Mouse (Mus musculus) forebrain, embryonic 16.5 days (tissue): Measurements from ENCODE around the gene Olfr1311. TPM values are rescaled to one million over a fixed set of nuclear protein-coding genes. Genes with fewer than 3 reads are reported as not detected.
"Not testable (repeated sequence)": the region's sequence is repeated elsewhere in the genome, so short reads cannot be mapped to it uniquely, and the experiment has no call there.

ENCODE experiments used
- ATAC-seq: fragments of 200-750 bp; cut with Nextera tagmentation; 2 replicates; pipeline ENCODE4 v1.8.0; 2017; ENCODE audit warnings: mild to moderate bottlenecking, moderate library complexity
- H3K27ac ChIP-seq: fragments of 300-500 bp; sonication (generic); 2 replicates; pipeline ENCODE4 v1.5.1; 2014; ENCODE audit warnings: low read length, control low read depth
- H3K27me3 ChIP-seq: fragments of 300-500 bp; sonication (generic); replicated peaks from 2 replicates; pipeline ENCODE4 v1.6.1; 2014; ENCODE audit warnings: low read length; ENCODE audit not compliant: control insufficient read depth, insufficient read depth
- H3K36me3 ChIP-seq: fragments of 300-500 bp; sonication (generic); 2 replicates; pipeline ENCODE4 v1.6.1; 2014; ENCODE audit not compliant: control insufficient read depth, insufficient read depth
- H3K4me1 ChIP-seq: fragments of 300-500 bp; sonication (generic); replicated peaks from 2 replicates; pipeline ENCODE4 v1.6.1; 2014; ENCODE audit warnings: low read length; ENCODE audit not compliant: control insufficient read depth, insufficient read depth
- H3K4me2 ChIP-seq: fragments of 300-500 bp; sonication (generic); 2 replicates; pipeline ENCODE4 v1.6.1; 2014; ENCODE audit warnings: mild to moderate bottlenecking, low read length, control low read depth
- H3K4me3 ChIP-seq: fragments of 300-500 bp; sonication (generic); replicated peaks from 2 replicates; pipeline ENCODE4 v1.5.1; 2014; ENCODE audit warnings: mild to moderate bottlenecking, low read length, control low read depth
- H3K9ac ChIP-seq: fragments of 300-500 bp; sonication (generic); replicated peaks from 2 replicates; pipeline ENCODE4 v1.6.1; 2014; ENCODE audit warnings: low read depth, low read length, control low read depth
- H3K9me3 ChIP-seq: fragments of 300-500 bp; sonication (generic); 2 replicates; pipeline ENCODE4 v1.6.1; 2016; ENCODE audit warnings: low read length; ENCODE audit not compliant: control insufficient read depth
- WGBS: fragments of 180-500 bp; shearing (Covaris S2); extraction: QIAGEN DNeasy Blood & Tissue Kit; methylation state at CpG from one replicate; pipeline ENCODE4 v1.1.7; 2014; 5-methylcytosine and 5-hydroxymethylcytosine counted together
- polyA plus RNA-seq: library from polyadenylated mRNA; unstranded; fragments of >200 nt; fragmentation: Nextera tagmentation; extraction: Ambion mirVana; gene quantifications from 2 replicates; pipeline ENCODE4 v1.2.1, GENCODE M21; 2015

Gene Olfr1311
- not detected in 2 replicates for polyA plus RNA-seq

- 91% methylated on average over 2 of the region's 2 CpGs for WGBS
- H3K4me2 ChIP-seq: no peak within 1 kb of the TSS
Measured at GRCm38 (mm10) chr2:112024312-112024711, at the start of gene Olfr1311. TSS of gene Olfr1311 (minus strand) at chr2:112024412.

DNA sequence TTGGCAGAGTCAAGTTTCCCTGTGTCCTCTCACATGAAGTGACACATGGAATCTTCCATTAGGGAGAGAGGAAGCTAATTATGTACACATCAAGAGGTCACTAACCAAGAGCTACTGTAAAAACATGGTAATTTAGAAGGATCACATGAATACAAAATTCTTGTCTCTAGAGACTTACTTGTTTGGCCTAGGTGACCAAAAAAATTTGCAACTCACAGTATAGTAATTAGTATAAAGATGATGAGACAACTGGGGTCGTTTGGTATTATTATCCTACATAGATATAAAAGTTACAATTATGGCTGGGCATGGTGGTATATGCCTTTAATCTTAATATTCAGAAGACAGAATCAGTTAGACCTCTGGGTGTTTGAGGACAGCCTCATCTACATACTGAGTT, 25.9 kb upstream of the Olfr1311 start, which contains the start of gene Olfr1312:
Gene Olfr1312, minus strand, starts transcription at position 101 of the 400 bp plus-strand sequence.
- H3K9ac ChIP-seq: no peak within 1 kb of the TSS
- H3K9me3 ChIP-seq: no peaks in the 10 kb centered on the region
- H3K36me3 ChIP-seq: no peaks in the 10 kb centered on the region
- no peak within 1 kb of the TSS for H3K27ac ChIP-seq
- ATAC-seq: no peak
- 21% methylated on average over 1 of the region's 1 CpGs for WGBS
- no peaks in the 10 kb centered on the region for H3K27me3 ChIP-seq
- no peak within 1 kb of the TSS for H3K4me3 ChIP-seq
- no peaks in the 10 kb centered on the region for H3K4me1 ChIP-seq
- no peak within 1 kb of the TSS for H3K4me2 ChIP-seq

More at GRCm38 (mm10) chr2:112024312-112024711, at the start of gene Olfr1311:
- no peak for ATAC-seq
- H3K4me3 ChIP-seq: no peak within 1 kb of the TSS
- no peaks in the 10 kb centered on the region for H3K4me1 ChIP-seq
- H3K36me3 ChIP-seq: no peaks in the 10 kb centered on the region
- H3K27ac ChIP-seq: no peak within 1 kb of the TSS
- H3K9me3 ChIP-seq: no peaks in the 10 kb centered on the region
- H3K27me3 ChIP-seq: no peaks in the 10 kb centered on the region
- H3K9ac ChIP-seq: no peak within 1 kb of the TSS

GRCm38 (mm10) chr2:112026971-112027370, 2.8 kb upstream of the Olfr1311 start:
- H3K36me3 ChIP-seq: not testable (repeated sequence)
- 53% methylated on average over 6 of the region's 6 CpGs for WGBS

DNA sequence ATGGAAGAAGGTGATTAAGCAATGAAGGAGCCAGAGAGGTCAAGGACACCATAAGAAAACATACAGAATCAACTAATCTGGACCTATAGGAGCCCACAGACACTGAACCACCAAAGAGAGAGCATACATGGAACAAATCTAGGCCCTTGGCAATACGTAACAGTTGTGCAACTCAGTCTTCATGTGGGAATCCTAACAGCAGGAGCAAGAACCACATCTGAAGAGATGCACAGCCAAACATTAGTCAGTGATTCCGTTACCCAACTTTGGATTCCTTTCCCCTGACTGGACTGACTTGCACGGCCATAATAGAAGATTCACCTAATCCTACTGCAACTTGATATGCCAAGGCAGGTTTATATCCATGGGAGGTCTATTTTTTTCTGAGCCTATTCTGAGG, 9.3 kb downstream of the Olfr1311 start:
- no peaks in the 10 kb centered on the region for H3K36me3 ChIP-seq
- H3K4me1 ChIP-seq: no peaks in the 10 kb centered on the region
- ATAC-seq: no peak
- no peaks in the 10 kb centered on the region for H3K9me3 ChIP-seq
- no peak overlapping the region for H3K4me2 ChIP-seq
- no peak overlapping the region for H3K9ac ChIP-seq
- WGBS: 83% methylated on average over 3 of the region's 3 CpGs
- no peak overlapping the region for H3K27ac ChIP-seq
- no peaks in the 10 kb centered on the region for H3K27me3 ChIP-seq
- H3K4me3 ChIP-seq: no peak overlapping the region

More at GRCm38 (mm10) chr2:112026971-112027370, 2.8 kb upstream of the Olfr1311 start:
- not testable (repeated sequence) for H3K4me1 ChIP-seq, H3K27ac ChIP-seq, H3K4me2 ChIP-seq, H3K4me3 ChIP-seq, ATAC-seq, H3K9me3 ChIP-seq, H3K9ac ChIP-seq, H3K27me3 ChIP-seq

GRCm38 (mm10) chr2:112012608-112013007, 11.6 kb downstream of the Olfr1311 start, which contains the start of gene Olfr1310:
TSS of gene Olfr1310 (minus strand) at chr2:112012708.
- H3K27me3 ChIP-seq: no peaks in the 10 kb centered on the region
- no peaks in the 10 kb centered on the region for H3K9me3 ChIP-seq
- H3K4me3 ChIP-seq: no peak within 1 kb of the TSS
- no peak for ATAC-seq
- H3K27ac ChIP-seq: no peak within 1 kb of the TSS
- H3K4me1 ChIP-seq: no peaks in the 10 kb centered on the region
- no peaks in the 10 kb centered on the region for H3K36me3 ChIP-seq
- no peak within 1 kb of the TSS for H3K9ac ChIP-seq
- no peak within 1 kb of the TSS for H3K4me2 ChIP-seq

DNA sequence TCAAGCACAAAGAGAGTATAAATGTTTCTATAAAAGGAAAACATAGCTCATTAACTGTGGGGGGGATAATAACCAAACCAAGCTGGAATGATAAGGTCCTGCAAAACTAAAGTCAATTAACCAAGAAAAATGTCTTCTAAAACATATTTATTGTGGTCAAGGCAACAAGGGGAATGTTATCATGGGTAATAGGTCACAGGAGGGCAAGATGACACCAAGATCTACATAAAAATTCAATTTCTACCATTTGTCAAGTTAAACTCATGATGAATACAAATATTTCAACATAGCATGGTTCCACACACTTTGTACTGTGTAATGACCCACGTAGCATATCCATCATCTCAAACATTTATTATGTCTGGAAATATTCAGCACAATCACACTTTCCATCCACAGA, 34.0 kb downstream of the Olfr1311 start, which contains the start of gene Olfr1309:
Gene Olfr1309, minus strand, starts transcription at position 101 of the 400 bp plus-strand sequence.
- H3K27me3 ChIP-seq: no peaks in the 10 kb centered on the region
- no peaks in the 10 kb centered on the region for H3K36me3 ChIP-seq
- no peak within 1 kb of the TSS for H3K27ac ChIP-seq
- no peaks in the 10 kb centered on the region for H3K9me3 ChIP-seq
- no peak within 1 kb of the TSS for H3K4me2 ChIP-seq
- H3K9ac ChIP-seq: no peak within 1 kb of the TSS
- no peak for ATAC-seq
- H3K4me1 ChIP-seq: no peaks in the 10 kb centered on the region
- 68% methylated on average over 1 of the region's 1 CpGs for WGBS
- H3K4me3 ChIP-seq: no peak within 1 kb of the TSS

Other genes with a start within 250 kb of the Olfr1311 start
- gene Olfr1302, start 247.0 kb downstream of the Olfr1311 start, polyA plus RNA-seq: not detected in 2 replicates
- not detected in 2 replicates for gene Olfr1303, start 204.1 kb downstream of the Olfr1311 start, polyA plus RNA-seq
- gene Olfr1305, start 147.3 kb downstream of the Olfr1311 start, polyA plus RNA-seq: not detected in 2 replicates
- not detected in 2 replicates for gene Olfr1306, start 108.1 kb downstream of the Olfr1311 start, polyA plus RNA-seq
- gene Olfr1307, start 75.0 kb downstream of the Olfr1311 start, polyA plus RNA-seq: not detected in 2 replicates
- not detected in 2 replicates for gene Olfr1308, start 59.5 kb downstream of the Olfr1311 start, polyA plus RNA-seq
- not detected in 2 replicates for gene Olfr1309, start 34.1 kb downstream of the Olfr1311 start, polyA plus RNA-seq
- gene Olfr1310, start 11.7 kb downstream of the Olfr1311 start, polyA plus RNA-seq: not detected in 2 replicates
- not detected in 2 replicates for gene Olfr1312, start 25.8 kb upstream of the Olfr1311 start, polyA plus RNA-seq
- not detected in 2 replicates for gene Olfr1313, start 53.4 kb upstream of the Olfr1311 start, polyA plus RNA-seq
- gene Olfr1314, start 72.4 kb upstream of the Olfr1311 start, polyA plus RNA-seq: not detected in 2 replicates
- not detected in 2 replicates for gene Olfr1315-ps1, start 91.0 kb upstream of the Olfr1311 start, polyA plus RNA-seq
- not detected in 2 replicates for gene Olfr1316, start 110.6 kb upstream of the Olfr1311 start, polyA plus RNA-seq
- not detected in 2 replicates for gene Olfr1317, start 115.9 kb upstream of the Olfr1311 start, polyA plus RNA-seq
- not detected in 2 replicates for gene Olfr1318, start 129.8 kb upstream of the Olfr1311 start, polyA plus RNA-seq
- gene Lpcat4, start 215.1 kb upstream of the Olfr1311 start, polyA plus RNA-seq: 13.3 and 15.9 TPM in 2 replicates
- gene Nutm1, start 234.9 kb upstream of the Olfr1311 start, polyA plus RNA-seq: not detected in 2 replicates
- 157 and 169 TPM in 2 replicates for gene Nop10, start 237.5 kb upstream of the Olfr1311 start, polyA plus RNA-seq
- gene Slc12a6, start 241.4 kb upstream of the Olfr1311 start, polyA plus RNA-seq: 18.5 and 20.1 TPM in 2 replicates
- not detected in 2 replicates for gene Gm21985, start 241.9 kb upstream of the Olfr1311 start, polyA plus RNA-seq